Comparison of ENCODE assay signal across 25 mouse cellular contexts in the genomic region with DNA sequence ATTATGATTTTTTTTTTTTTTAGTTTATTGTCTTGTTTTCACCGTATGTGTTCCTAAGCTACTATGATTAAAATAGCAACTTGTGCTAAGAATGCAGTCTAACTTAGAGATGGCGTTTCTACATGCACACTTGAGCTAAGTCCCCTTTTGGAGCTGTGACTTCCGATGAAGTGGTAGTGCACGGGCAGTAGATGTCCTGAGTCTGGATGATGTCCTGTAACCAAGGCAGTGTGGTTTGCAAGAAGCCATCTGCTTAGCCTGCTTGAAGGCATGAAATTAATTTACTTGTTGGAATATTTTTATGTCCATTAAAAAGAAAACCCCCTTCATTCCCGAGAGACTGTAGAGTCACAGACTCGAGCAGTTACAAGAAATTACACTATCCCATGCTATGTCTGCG.
DNase-seq lines count a peak whose midpoint lies in the region; ATAC-seq and TF ChIP-seq lines count a peak whose summit lies in the region.
"Had no signal": no experiment of that assay in that cellular context is flagged by ENCODE, and none has a peak within 500 bp of the region (broad histone marks: within the 10 kb centered on the region; RNA-seq: fewer than 3 reads in every experiment).

No protein-coding gene starts in this region.

- H3K9ac ChIP-seq in heart, embryonic 12.5 days = no peak overlapping the region
- H3K9ac ChIP-seq in heart, postnatal 0 days (replicated peaks; ENCODE audit: low read depth, low read length) = no peak overlapping the region
- no peak overlapping the region for H3K9ac ChIP-seq in lung, embryonic 15.5 days
- H3K9ac ChIP-seq: embryonic facial prominence, embryonic 15.5 days; forebrain, embryonic 12.5 days; forebrain, postnatal 0 days; hindbrain, embryonic 12.5 days; intestine, embryonic 15.5 days; midbrain, embryonic 13.5 days; neural tube, embryonic 13.5 days had no signal

- no peaks in the 10 kb centered on the region for H3K9me3 ChIP-seq in heart, embryonic 12.5 days (replicated peaks)
- H3K9me3 ChIP-seq in heart, postnatal 0 days (replicated peaks; ENCODE audit: control insufficient read depth, low read length) = no peaks in the 10 kb centered on the region
- no peaks in the 10 kb centered on the region for H3K9me3 ChIP-seq in lung, embryonic 15.5 days
- H3K9me3 ChIP-seq: embryonic facial prominence, embryonic 15.5 days; forebrain, embryonic 12.5 days; hindbrain, embryonic 12.5 days; intestine, embryonic 15.5 days; midbrain, embryonic 13.5 days; neural tube, embryonic 13.5 days had no signal

- DNase-seq in heart, adult 9 months (ENCODE audit: low spot score in 2 of 2) = no peak
- DNase-seq in heart, postnatal 0 days (ENCODE audit: low spot score) = no peak
- DNase-seq in heart, adult 8-10 months (ENCODE audit: low spot score) = no peak
- no peak for DNase-seq in lung, postnatal 25 days (ENCODE audit: low spot score)
- DNase-seq in MN1 (ENCODE audit: low spot score) = peak; percentile 37
- DNase-seq in right cerebral cortex, adult 18-20 months = no peak
- DNase-seq: adrenal gland, postnatal 25 days; cerebellum, adult 11-12 months; cerebellum, adult 9-11 months; embryo, embryonic 11 days; forebrain, postnatal 0 days; heart, adult 2 months; kidney, adult 9 months; kidney, postnatal 25 days; thymus, adult 2 months; thymus, postnatal 4 days had no signal

- WGBS in heart, embryonic 12.5 days = 62% methylated on average over 7 of the region's 7 CpGs
- 39% methylated on average over 7 of the region's 7 CpGs for WGBS in heart, postnatal 0 days
- 41% methylated on average over 7 of the region's 7 CpGs for WGBS in lung, embryonic 15.5 days

- TF ChIP-seq CTCF in heart, postnatal 0 days (IDR thresholded peaks at IDR 0.05; ENCODE audit: low read depth) = no peak

- H3K4me2 ChIP-seq in heart, embryonic 12.5 days = no peak overlapping the region
- H3K4me2 ChIP-seq in heart, postnatal 0 days (ENCODE audit: low read depth, low read length) = no peak overlapping the region
- no peak overlapping the region for H3K4me2 ChIP-seq in lung, embryonic 15.5 days
- H3K4me2 ChIP-seq: embryonic facial prominence, embryonic 15.5 days; forebrain, embryonic 12.5 days; hindbrain, embryonic 12.5 days; intestine, embryonic 15.5 days; midbrain, embryonic 13.5 days; neural tube, embryonic 13.5 days had no signal

- peaks cover 75% of the 10 kb centered on the region for H3K4me1 ChIP-seq in heart, embryonic 12.5 days (replicated peaks)
- H3K4me1 ChIP-seq in heart, postnatal 0 days (ENCODE audit: control insufficient read depth, insufficient read depth) = peaks cover 72% of the 10 kb centered on the region
- peaks cover 75% of the 10 kb centered on the region for H3K4me1 ChIP-seq in lung, embryonic 15.5 days

- H3K4me3 ChIP-seq in heart, embryonic 12.5 days = no peak overlapping the region
- H3K4me3 ChIP-seq in heart, postnatal 0 days (ENCODE audit: low read depth, low read length) = no peak overlapping the region
- H3K4me3 ChIP-seq in lung, embryonic 15.5 days = no peak overlapping the region
- H3K4me3 ChIP-seq: embryonic facial prominence, embryonic 15.5 days; forebrain, embryonic 12.5 days; heart, adult 2 months; hindbrain, embryonic 12.5 days; intestine, embryonic 15.5 days; midbrain, embryonic 13.5 days; neural tube, embryonic 13.5 days had no signal

- no peak for TF ChIP-seq EP300 in heart, postnatal 0 days (IDR thresholded peaks at IDR 0.05; ENCODE audit: low read depth)

- ATAC-seq in heart, embryonic 12.5 days (ENCODE audit: insufficient number of reproducible peaks, low FRiP score) = no peak
- ATAC-seq in heart, postnatal 0 days (ENCODE audit: insufficient read depth, low read depth) = no peak
- ATAC-seq in lung, embryonic 15.5 days (ENCODE audit: borderline replicate concordance, extremely low read depth, low FRiP score, low TSS enrichment) = peak; percentile 58
- ATAC-seq: forebrain, postnatal 0 days; hindbrain, postnatal 0 days; intestine, embryonic 15.5 days; midbrain, embryonic 13.5 days had no signal

- no peaks in the 10 kb centered on the region for H3K36me3 ChIP-seq in heart, embryonic 12.5 days
- H3K36me3 ChIP-seq in heart, postnatal 0 days (replicated peaks; ENCODE audit: control insufficient read depth, insufficient read depth, low read length) = no peaks in the 10 kb centered on the region
- no peaks in the 10 kb centered on the region for H3K36me3 ChIP-seq in lung, embryonic 15.5 days
- H3K36me3 ChIP-seq: embryonic facial prominence, embryonic 15.5 days; forebrain, embryonic 12.5 days; hindbrain, embryonic 12.5 days; intestine, embryonic 15.5 days; midbrain, embryonic 13.5 days; neural tube, embryonic 13.5 days had no signal

- H3K27ac ChIP-seq in heart, embryonic 12.5 days (ENCODE audit: poor library complexity, severe bottlenecking) = peak overlapping the region; percentile 53
- 0 out of 2 replicates have a peak overlapping the region, but pooled peaks have one; percentile 50 for H3K27ac ChIP-seq in heart, postnatal 0 days (ENCODE audit: low read depth)
- peak overlapping the region; percentile 52 for H3K27ac ChIP-seq in lung, embryonic 15.5 days
- H3K27ac ChIP-seq: embryonic facial prominence, embryonic 15.5 days; forebrain, embryonic 12.5 days; heart, adult 2 months; hindbrain, embryonic 12.5 days; hindbrain, postnatal 0 days; intestine, embryonic 15.5 days; midbrain, embryonic 13.5 days; neural tube, embryonic 13.5 days had no signal

- no peaks in the 10 kb centered on the region for H3K27me3 ChIP-seq in heart, embryonic 12.5 days (replicated peaks)
- H3K27me3 ChIP-seq in heart, postnatal 0 days (ENCODE audit: control insufficient read depth, insufficient read depth, low read length) = no peaks in the 10 kb centered on the region
- no peaks in the 10 kb centered on the region for H3K27me3 ChIP-seq in lung, embryonic 15.5 days
- H3K27me3 ChIP-seq: embryonic facial prominence, embryonic 15.5 days; forebrain, embryonic 12.5 days; hindbrain, embryonic 12.5 days; intestine, embryonic 15.5 days; midbrain, embryonic 13.5 days; neural tube, embryonic 13.5 days had no signal
